28 mouse cellular contexts compared by ENCODE assay signal in the genomic region with DNA sequence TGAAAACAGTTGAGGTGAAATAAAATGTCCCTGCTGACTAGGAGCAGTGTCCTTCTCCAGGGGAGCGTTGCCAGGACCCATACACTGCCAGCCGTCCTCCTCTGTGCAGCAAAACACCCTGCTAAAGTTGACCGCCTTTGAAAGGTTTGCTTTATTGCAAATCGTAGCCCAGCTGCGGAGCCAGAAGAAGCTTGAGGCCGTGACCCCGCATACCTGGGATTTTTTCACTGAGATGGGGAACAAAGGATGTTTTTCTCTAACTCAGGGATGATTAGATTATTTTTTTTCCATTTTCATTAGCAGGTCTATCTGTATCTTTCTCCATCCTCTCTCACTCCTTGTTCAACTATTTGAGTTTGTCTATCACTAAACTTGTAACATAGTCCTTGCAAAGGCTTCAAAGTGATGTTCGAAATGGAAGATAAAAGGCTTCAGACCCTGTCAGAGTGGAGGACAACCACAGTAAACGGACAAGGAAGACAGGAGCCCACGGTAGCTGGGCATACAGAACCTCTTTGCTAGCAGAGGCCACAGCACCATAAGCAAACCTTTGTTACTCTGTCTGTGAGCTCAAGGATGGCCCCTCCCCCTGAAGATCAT. TPM values are rescaled to one million over a fixed set of nuclear protein-coding genes. Genes with fewer than 3 reads are reported as not detected.
DNase-seq lines count a peak whose midpoint lies in the region; ATAC-seq and TF ChIP-seq lines count a peak whose summit lies in the region.
"Had no signal": no experiment of that assay in that cellular context is flagged by ENCODE, and none has a peak within 500 bp of the region (broad histone marks: within the 10 kb centered on the region; RNA-seq: fewer than 3 reads in every experiment).

No protein-coding gene starts in this region.

- no peak overlapping the region for H3K9ac ChIP-seq in kidney, postnatal 0 days (ENCODE audit: low read depth, low read length)
- H3K9ac ChIP-seq in kidney, embryonic 15.5 days: no peak overlapping the region
- H3K9ac ChIP-seq in embryonic facial prominence, embryonic 11.5 days (replicated peaks; ENCODE audit: low read length): no peak overlapping the region
- H3K9ac ChIP-seq: forebrain, embryonic 13.5 days; hindbrain, embryonic 15.5 days; limb, embryonic 12.5 days; liver, embryonic 13.5 days; stomach, embryonic 15.5 days had no signal

- H3K27me3 ChIP-seq in kidney, postnatal 0 days (ENCODE audit: insufficient read depth, low read length): no peaks in the 10 kb centered on the region
- no peaks in the 10 kb centered on the region for H3K27me3 ChIP-seq in kidney, embryonic 15.5 days
- no peaks in the 10 kb centered on the region for H3K27me3 ChIP-seq in embryonic facial prominence, embryonic 11.5 days (ENCODE audit: control insufficient read depth, insufficient read depth, low read length)
- H3K27me3 ChIP-seq: CH12.LX; forebrain, embryonic 13.5 days; hindbrain, embryonic 15.5 days; limb, embryonic 12.5 days; liver, embryonic 13.5 days; megakaryocyte, embryonic 14.5 days; stomach, embryonic 15.5 days had no signal

- H3K4me2 ChIP-seq in kidney, postnatal 0 days (ENCODE audit: low read length): no peak overlapping the region
- no peak overlapping the region for H3K4me2 ChIP-seq in kidney, embryonic 15.5 days
- no peak overlapping the region for H3K4me2 ChIP-seq in embryonic facial prominence, embryonic 11.5 days (ENCODE audit: low read depth, low read length)
- H3K4me2 ChIP-seq: forebrain, embryonic 13.5 days; hindbrain, embryonic 15.5 days; limb, embryonic 12.5 days; liver, embryonic 13.5 days; stomach, embryonic 15.5 days had no signal

- TF ChIP-seq CTCF in kidney, postnatal 0 days (IDR thresholded peaks at IDR 0.05; ENCODE audit: low read depth): no peak

- H3K4me1 ChIP-seq in kidney, postnatal 0 days (replicated peaks; ENCODE audit: insufficient read depth, low read length): 0 out of 2 replicates have a peak, but pooled peaks cover 3% of the 10 kb centered on the region
- 0 out of 2 replicates have a peak, but pooled peaks cover 6% of the 10 kb centered on the region for H3K4me1 ChIP-seq in kidney, embryonic 15.5 days
- no peaks in the 10 kb centered on the region for H3K4me1 ChIP-seq in embryonic facial prominence, embryonic 11.5 days (ENCODE audit: control insufficient read depth, insufficient read depth, low read length)
- H3K4me1 ChIP-seq: forebrain, embryonic 13.5 days; hindbrain, embryonic 15.5 days; megakaryocyte, embryonic 14.5 days; stomach, embryonic 15.5 days had no signal

- H3K36me3 ChIP-seq in kidney, postnatal 0 days (ENCODE audit: insufficient read depth, low read length): no peaks in the 10 kb centered on the region
- H3K36me3 ChIP-seq in kidney, embryonic 15.5 days: no peaks in the 10 kb centered on the region
- no peaks in the 10 kb centered on the region for H3K36me3 ChIP-seq in embryonic facial prominence, embryonic 11.5 days (replicated peaks; ENCODE audit: control insufficient read depth, insufficient read depth, low read depth, low read length)
- H3K36me3 ChIP-seq: hindbrain, embryonic 15.5 days; limb, embryonic 12.5 days; liver, embryonic 13.5 days; stomach, embryonic 15.5 days had no signal

- no peaks in the 10 kb centered on the region; the same call in 1 of the 2 replicates for H3K9me3 ChIP-seq in kidney, postnatal 0 days (replicated peaks; ENCODE audit: low read length)
- H3K9me3 ChIP-seq in kidney, embryonic 15.5 days (replicated peaks): no peaks in the 10 kb centered on the region
- H3K9me3 ChIP-seq in embryonic facial prominence, embryonic 11.5 days (replicated peaks; ENCODE audit: control insufficient read depth, low read length): no peaks in the 10 kb centered on the region
- H3K9me3 ChIP-seq: forebrain, embryonic 13.5 days; hindbrain, embryonic 15.5 days; limb, embryonic 12.5 days; liver, embryonic 13.5 days; stomach, embryonic 15.5 days had no signal

- ATAC-seq in kidney, postnatal 0 days (replicated peaks; ENCODE audit: low FRiP score, low read depth): no peak
- no peak for ATAC-seq in kidney, embryonic 15.5 days (replicated peaks; ENCODE audit: low FRiP score)
- no peak for ATAC-seq in embryonic facial prominence, embryonic 11.5 days (replicated peaks; ENCODE audit: insufficient number of reproducible peaks, low FRiP score, low TSS enrichment, low read depth)
- no peak for ATAC-seq in granulocyte monocyte progenitor cell, adult 5-6 weeks (replicated peaks; ENCODE audit: poor library complexity, severe bottlenecking)
- ATAC-seq: forebrain, embryonic 13.5 days had no signal

- 26% methylated on average over 10 of the region's 10 CpGs for WGBS in kidney, postnatal 0 days
- WGBS in kidney, embryonic 15.5 days: 32% methylated on average over 10 of the region's 10 CpGs
- 10% methylated on average over 10 of the region's 10 CpGs for WGBS in embryonic facial prominence, embryonic 11.5 days

- H3K4me3 ChIP-seq in kidney, postnatal 0 days (replicated peaks; ENCODE audit: low read depth, low read length): no peak overlapping the region
- H3K4me3 ChIP-seq in kidney, embryonic 15.5 days (replicated peaks): no peak overlapping the region
- H3K4me3 ChIP-seq in embryonic facial prominence, embryonic 11.5 days (ENCODE audit: low read depth, low read length): no peak overlapping the region
- H3K4me3 ChIP-seq: forebrain, embryonic 13.5 days; hindbrain, embryonic 15.5 days; layer of hippocampus, adult 2 months; limb, embryonic 12.5 days; liver, embryonic 13.5 days; megakaryocyte, embryonic 14.5 days; myocyte; stomach, embryonic 15.5 days had no signal

- DNase-seq in adrenal gland, postnatal 25 days: peak; percentile 2
- DNase-seq in adrenal gland, postnatal 4 days (ENCODE audit: low spot score in 2 of 2): no peak
- peak; percentile 9 for DNase-seq in kidney, postnatal 0 days (ENCODE audit: low spot score)
- peak; percentile 69 for DNase-seq in Muller cell, postnatal 12 days (ENCODE audit: inconsistent ontology term)
- DNase-seq in embryonic facial prominence, embryonic 11.5 days (ENCODE audit: low spot score): peak; percentile 64
- no peak for DNase-seq in spleen, postnatal 36 days (ENCODE audit: low spot score in 2 of 2)
- DNase-seq: adrenal gland, adult 8-10 months; cerebellum, adult 2 months; kidney, adult 2 months; liver, embryonic 13.5 days; right cerebral cortex, adult 18-20 months; spleen, adult 18-20 months; thymus, adult 2 months had no signal

- H3K27ac ChIP-seq in kidney, postnatal 0 days: no peak overlapping the region
- H3K27ac ChIP-seq in kidney, embryonic 15.5 days: no peak overlapping the region
- H3K27ac ChIP-seq in embryonic facial prominence, embryonic 11.5 days (replicated peaks; ENCODE audit: low read depth, low read length): no peak overlapping the region
- H3K27ac ChIP-seq: forebrain, embryonic 13.5 days; hindbrain, embryonic 15.5 days; layer of hippocampus, adult 2 months; limb, embryonic 12.5 days; liver, embryonic 13.5 days; stomach, embryonic 15.5 days had no signal

RNA-seq across cellular contexts. Expression of a gene that starts 38.6 kb away (rescaled TPM):
- total RNA-seq in adrenal gland, postnatal 25 days (2021): not detected in 2 replicates
- not detected for total RNA-seq in adrenal gland, postnatal 4 days (2021)
- not detected in 2 replicates for polyA plus RNA-seq in kidney, postnatal 0 days (2015; fragmentation: Nextera tagmentation; extraction: Ambion mirVana)
- polyA plus RNA-seq in kidney, embryonic 15.5 days (2015; fragmentation: Nextera tagmentation; extraction: Ambion mirVana): not detected in 2 replicates
- polyA plus RNA-seq in embryonic facial prominence, embryonic 11.5 days (2014; fragmentation: Nextera tagmentation; extraction: Ambion mirVana): not detected in 2 replicates
- not detected in 2 replicates for total RNA-seq in granulocyte monocyte progenitor cell, adult 5-6 weeks (2014; fragmentation: Nextera tagmentation)
- not detected in 2 replicates for total RNA-seq in granulocyte monocyte progenitor cell, adult 5-6 weeks (2017)
- total RNA-seq: adrenal gland, adult 8-10 months; CH12.LX; gastrocnemius, adult 18-20 months; heart, adult 8-10 months; layer of hippocampus, adult 2 months had no signal
- polyA plus RNA-seq: cerebellum, adult 2 months; forebrain, embryonic 13.5 days; heart, postnatal 0 days; hindbrain, embryonic 15.5 days; kidney, adult 2 months; limb, embryonic 12.5 days; liver, embryonic 13.5 days; lung, embryonic 16.5 days; myocyte; stomach, embryonic 15.5 days; thymus, adult 2 months; urinary bladder, adult 2 months had no signal

Comparison
In these comparisons a context has a peak if more than half of its experiments do, and no peak if none do; other contexts are left out.
1. DNase-seq: peak in adrenal gland, postnatal 25 days (single experiment), kidney, postnatal 0 days (single experiment), Muller cell, postnatal 12 days (single experiment) and embryonic facial prominence, embryonic 11.5 days (single experiment); none in adrenal gland, postnatal 4 days (0 of 2) and spleen, postnatal 36 days (0 of 2).